Mouse (Mus musculus) monocyte, adult 5-6 weeks (primary cell): ENCODE data around the gene Wdr45. TPM values are rescaled to one million over a fixed set of nuclear protein-coding genes. Genes with fewer than 3 reads are reported as not detected.
"Not testable (repeated sequence)": the region's sequence is repeated elsewhere in the genome, so short reads cannot be mapped to it uniquely, and the experiment has no call there.

Experiments
- ATAC-seq: fragments of 153-309, 156-312 bp; replicated peaks from 2 replicates; pipeline ENCODE4 v1.8.0; 2017; ENCODE audit warnings: mild to moderate bottlenecking; ENCODE audit not compliant: low TSS enrichment, insufficient number of reproducible peaks, severe bottlenecking, poor library complexity, low FRiP score
- total RNA-seq: library from RNA; stranded (forward); fragments of 200-1000, 200-491, 200-594 nt; gene quantifications from 3 replicates; pipeline ENCODE4 v1.2.3, GENCODE M21; 2017

The Wdr45 gene
- total RNA-seq, 1 experiment from 2014 or later, result 27.2 TPM

GRCm38 (mm10) chrX:7696954-7697381 is 17.2 kb upstream of the Wdr45 start, which contains the start of gene Gpkow:
Gpkow (plus strand) TSS chrX:7697131.
- ATAC-seq, result peak; percentile 99

GRCm38 (mm10) chrX:7713764-7714134 is 384 bp upstream of the Wdr45 start:
- ATAC-seq, result not testable (repeated sequence)

- ATAC-seq, result not testable (repeated sequence)
These were observed 1.9 kb downstream of the Wdr45 start for GRCm38 (mm10) chrX:7716058-7716457.

- ATAC-seq, result peak; percentile 86
These were observed 7.6 kb downstream of the Wdr45 start, which contains the start of gene Gm45208 for GRCm38 (mm10) chrX:7721514-7722281. Gm45208 (plus strand) TSS chrX:7722245.

- no peak for ATAC-seq
These were observed 8.1 kb downstream of the Wdr45 start for GRCm38 (mm10) chrX:7722282-7722611.

GRCm38 (mm10) chrX:7722691-7723090 is 8.6 kb downstream of the Wdr45 start:
- ATAC-seq, result no peak

- no peak for ATAC-seq
These were observed 10.0 kb downstream of the Wdr45 start for GRCm38 (mm10) chrX:7724135-7724534.

GRCm38 (mm10) chrX:7725841-7726240 is 11.7 kb downstream of the Wdr45 start:
- ATAC-seq, result no peak

GRCm38 (mm10) chrX:7727176-7727575 is 13.0 kb downstream of the Wdr45 start:
- no peak for ATAC-seq

- ATAC-seq, result peak; percentile 92
These were observed 14.2 kb downstream of the Wdr45 start, which contains the start of gene Praf2 for GRCm38 (mm10) chrX:7728215-7728921. Praf2 (plus strand) TSS chrX:7728439.

- ATAC-seq, result no peak
These were observed 14.8 kb downstream of the Wdr45 start for GRCm38 (mm10) chrX:7728922-7729265.

GRCm38 (mm10) chrX:7733571-7734156 is 19.5 kb downstream of the Wdr45 start:
- ATAC-seq, result peak; percentile 70; the same call in 1 of the 2 replicates

GRCm38 (mm10) chrX:7739336-7740081 is 25.4 kb downstream of the Wdr45 start:
- no peak for ATAC-seq

- no peak for ATAC-seq
These were observed 26.1 kb downstream of the Wdr45 start for GRCm38 (mm10) chrX:7740082-7740819.

GRCm38 (mm10) chrX:7741103-7741502 is 27.0 kb downstream of the Wdr45 start:
- no peak for ATAC-seq

GRCm38 (mm10) chrX:7743470-7743869 is 29.3 kb downstream of the Wdr45 start:
- no peak for ATAC-seq

GRCm38 (mm10) chrX:7744940-7745339 is 30.8 kb downstream of the Wdr45 start:
- no peak for ATAC-seq

- ATAC-seq, result no peak
These were observed 31.3 kb downstream of the Wdr45 start for GRCm38 (mm10) chrX:7745429-7745828.
